Mouse (Mus musculus): ENCODE measurements at regions not wholly inside any gene's neighbourhood (a gene's known extent, or its start where the extent isn't known, plus 50 kb on each side); places are given as distances from the start of the nearest gene placed in this dataset.

DNA sequence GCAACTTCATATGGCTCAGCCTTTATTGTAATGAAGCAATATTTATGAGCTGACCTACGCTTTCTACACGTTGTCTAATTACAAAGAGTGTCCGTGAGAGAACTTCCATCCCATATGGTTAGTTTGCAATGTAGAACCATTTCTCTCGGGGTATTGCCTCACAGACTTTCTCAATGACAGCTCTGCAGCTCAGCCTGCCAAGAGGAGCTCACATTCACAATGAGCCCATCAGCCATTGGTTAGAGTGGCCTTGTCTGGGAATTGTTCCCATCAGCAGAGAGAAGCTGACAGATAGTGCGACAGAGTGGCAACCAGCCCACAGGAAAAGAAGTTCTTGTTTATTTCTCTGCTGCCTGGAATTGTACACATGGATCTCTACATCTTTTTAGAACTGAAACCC is 409.7 kb downstream of the Zfp704 start:
- DNase-seq, result peak; percentile 26

DNA sequence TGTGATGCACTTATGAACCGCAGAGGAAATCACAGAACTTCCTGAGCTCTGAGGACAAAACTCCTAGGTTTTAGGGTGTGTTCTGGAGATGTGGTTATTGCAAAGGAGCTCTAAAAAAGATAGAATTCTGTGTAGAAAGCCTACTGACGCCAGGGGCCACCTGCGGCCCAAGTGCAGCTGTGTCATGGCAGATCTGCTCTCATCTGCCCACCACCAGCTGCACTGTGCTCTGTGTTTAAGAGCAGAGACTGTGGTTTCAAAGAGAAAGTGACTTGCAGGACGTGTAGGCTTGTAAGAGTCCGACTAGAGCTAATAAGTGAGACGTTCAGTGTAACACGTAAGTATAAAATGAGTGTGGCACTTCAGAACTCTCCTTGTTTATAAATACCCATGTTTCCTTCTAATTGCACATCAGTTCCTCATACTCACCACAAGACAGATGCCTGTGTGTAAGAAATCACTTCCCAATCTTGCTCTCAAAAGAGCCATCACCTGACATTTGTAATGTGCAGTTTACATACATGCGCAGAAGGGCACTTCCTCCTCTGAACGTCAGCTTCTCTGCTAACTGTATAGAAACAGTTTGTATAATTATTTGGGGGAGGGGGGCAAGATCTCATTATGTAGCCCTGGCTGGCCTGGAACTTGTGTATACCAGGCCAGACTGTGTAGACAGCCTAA is 411.1 kb downstream of the Zfp704 start:
- DNase-seq, result no peak

DNA sequence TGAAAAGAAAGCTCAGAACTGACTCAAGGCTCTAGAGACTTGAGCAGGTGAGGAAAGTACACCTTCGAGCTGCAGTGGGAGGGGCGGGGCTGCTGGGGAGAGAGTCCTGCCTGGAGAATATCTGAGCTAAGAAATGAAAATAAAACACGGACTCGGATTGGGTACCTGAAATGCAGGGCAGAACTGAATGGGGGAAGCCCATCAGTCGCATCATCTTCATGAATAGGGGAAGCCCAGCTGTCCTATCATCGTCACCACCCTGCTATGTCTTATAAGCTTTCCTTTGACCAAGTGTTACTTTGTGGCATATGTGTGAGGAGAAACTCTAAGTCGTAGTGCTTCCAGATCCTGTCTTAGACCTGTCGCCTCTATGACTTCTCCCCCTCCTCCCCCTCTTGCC is 414.1 kb downstream of the Zfp704 start:
- no peak for DNase-seq

DNA sequence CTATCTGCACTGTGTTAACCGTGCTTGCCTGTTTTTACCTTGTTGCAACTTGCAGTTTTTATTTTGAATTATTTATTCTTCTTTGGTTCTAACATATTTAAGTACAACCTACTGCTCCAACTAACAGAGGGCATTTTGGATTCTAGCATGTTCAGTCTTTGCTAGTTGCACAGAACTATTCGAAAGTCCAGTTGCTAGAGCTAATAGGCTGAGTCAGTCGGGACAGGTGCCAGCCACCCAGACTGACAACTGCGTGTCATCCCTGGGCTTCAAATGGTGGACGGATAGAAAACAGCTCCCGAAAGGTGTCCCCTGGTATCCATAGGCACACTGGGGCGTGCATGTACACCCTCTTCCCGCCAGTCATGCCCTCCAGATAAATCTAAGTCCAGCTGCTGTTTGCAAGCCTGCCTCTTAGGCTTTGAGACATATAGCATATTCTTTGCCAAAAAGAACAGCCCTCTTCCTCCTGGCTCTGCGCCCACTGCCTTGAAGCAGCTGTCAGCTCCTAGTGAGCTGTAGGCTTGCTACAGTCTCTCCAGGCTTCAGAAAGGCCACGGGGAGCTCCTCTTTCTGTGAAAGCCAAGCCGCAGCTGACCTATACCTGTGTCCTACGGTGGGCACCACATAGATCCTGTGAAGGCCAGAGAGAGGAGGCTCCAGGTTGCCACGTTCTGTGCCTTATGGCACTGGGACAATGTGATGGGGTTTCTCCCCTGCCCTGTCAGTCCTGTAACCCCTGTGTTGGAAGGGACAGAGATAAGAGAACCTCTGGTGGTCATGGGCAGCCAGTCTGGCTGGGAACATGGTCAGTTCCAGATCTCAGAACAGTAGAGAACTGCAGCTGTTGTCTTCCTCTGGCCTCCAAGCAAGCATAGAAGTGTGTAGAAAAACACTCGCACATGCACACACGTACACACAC is 420.3 kb downstream of the Zfp704 start:
- DNase-seq, result peak; percentile 61

DNA sequence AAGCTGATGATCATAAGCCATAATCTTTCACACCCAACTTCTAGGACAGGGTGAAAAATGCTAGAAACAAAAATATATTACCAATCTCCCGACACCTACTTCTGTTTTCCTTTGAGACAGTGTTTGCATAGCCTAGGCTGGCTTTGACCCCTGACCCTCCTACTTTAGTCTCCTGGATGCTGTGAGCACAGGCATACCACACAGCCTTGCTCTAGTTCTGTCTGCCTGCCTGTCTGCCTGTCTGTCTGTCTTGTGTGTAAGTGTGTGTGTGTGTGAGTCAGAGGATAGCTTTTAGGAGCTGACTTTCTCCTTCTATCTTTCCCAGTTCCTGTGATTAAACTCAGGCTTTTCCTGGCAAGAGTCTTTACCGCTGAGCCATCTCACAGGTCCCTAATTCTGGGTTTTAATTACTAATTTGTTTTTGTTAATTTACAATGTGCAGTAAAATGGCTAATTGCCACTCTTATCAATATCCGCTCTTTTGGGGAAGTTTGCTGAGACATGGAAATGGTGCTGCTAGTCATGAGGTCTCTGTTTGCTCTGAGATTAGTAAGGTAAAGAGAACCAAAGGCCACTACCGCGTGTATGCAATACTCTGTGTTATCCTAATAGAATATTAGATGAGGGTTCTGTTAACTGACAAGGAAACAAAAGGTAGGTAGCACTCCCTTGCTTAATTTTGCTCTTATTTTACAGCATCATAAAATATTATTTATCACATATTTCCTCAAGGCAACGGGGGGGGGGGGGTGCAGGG is 423.3 kb downstream of the Zfp704 start:
- no peak for DNase-seq

DNA sequence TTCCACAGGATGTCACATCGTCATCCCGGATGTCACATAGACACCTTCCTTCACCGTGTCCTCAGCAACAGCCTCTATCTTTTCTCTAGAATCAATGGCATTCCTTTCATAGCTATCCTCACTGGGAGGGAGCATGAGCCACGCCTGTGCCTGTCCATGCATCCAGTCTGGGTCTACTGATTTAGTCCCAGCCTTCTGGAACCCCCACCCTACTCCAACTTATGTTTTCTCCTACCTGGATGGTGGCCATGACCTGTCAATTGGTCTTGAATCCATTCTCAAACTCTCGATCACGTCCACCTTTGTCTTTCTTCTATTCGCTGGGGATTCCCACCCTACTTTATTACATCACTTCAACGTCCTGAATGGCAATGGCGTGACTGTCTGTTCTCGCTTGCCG is 428.3 kb downstream of the Zfp704 start:
- no peak for DNase-seq

DNA sequence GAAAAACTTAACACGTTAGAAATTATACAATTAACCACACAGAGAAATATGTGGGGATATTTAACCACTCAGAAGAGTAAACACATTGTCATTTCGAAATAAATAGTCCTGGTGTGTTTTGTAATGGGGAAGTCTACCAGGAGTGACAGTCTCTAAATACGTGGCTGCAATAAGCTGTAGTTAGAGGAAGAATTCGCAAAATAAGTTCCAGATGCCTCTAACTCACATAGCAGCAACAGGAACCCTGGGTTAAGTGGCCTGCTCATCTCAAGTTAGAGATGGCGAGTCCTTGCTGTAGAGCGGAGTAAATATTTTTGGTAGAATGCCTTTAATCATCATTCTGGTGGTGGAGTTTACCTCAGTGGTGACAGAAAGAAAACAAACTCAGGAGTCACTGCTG is 430.2 kb downstream of the Zfp704 start:
- no peak for DNase-seq

DNA sequence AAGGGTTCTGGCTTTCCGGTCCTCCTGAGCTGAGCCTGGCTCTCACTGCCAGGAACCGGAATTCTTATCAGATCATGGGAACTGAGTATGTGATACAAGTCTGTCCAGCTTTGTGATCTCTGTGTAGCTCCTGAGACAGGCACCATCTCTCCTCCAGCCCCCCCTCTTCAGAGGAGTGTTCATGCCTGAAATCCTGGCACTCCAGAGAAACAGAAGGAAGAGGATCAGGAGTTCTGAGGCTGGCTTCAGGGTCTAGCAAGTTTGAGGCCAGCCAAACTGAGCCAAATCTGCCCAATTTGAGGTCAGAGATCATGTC is 435.4 kb downstream of the Zfp704 start:
- DNase-seq, result no peak

DNA sequence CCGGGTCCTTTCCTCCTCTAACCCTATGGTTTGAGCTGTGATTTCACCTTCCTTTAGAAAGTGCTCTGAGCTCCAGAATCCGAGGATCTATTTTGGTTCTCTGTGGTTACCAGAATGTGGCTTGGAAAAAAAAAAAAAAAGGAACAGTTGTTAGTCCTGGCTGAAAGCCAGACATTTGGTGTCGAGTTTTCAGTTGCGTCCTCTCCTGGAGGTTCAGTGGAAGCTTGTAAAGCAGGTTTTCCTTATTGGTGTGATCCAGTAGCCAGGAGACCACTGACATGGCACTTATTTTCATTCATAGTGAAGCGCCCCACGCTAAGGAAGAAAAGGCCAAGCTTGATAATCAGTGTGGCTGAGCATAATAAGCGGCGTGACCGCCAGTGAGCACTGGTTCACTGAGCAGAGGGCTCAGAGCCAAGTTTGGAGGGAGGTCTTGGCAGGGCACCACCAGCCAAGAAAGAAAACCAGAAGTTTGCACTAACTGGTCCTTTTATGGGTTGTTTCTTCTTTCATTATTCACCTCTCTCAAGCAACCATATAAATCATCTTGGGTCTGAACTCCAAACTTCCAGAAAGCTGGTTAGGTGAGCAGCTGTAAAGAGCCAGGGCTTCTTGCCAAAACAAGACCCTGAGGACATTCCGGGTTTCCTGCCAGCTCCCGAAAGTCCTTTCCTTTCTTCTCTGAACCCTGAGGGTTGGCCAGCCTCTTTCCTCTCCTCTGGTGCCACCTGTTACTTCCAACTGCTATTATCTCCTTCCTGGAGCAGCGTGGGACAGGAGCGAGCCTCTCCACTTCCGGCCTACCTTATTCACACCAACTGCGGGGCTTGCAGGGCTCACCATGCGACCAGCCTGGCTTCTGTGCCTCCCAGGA is 436.0 kb downstream of the Zfp704 start:
- peak; percentile 92 for DNase-seq

DNA sequence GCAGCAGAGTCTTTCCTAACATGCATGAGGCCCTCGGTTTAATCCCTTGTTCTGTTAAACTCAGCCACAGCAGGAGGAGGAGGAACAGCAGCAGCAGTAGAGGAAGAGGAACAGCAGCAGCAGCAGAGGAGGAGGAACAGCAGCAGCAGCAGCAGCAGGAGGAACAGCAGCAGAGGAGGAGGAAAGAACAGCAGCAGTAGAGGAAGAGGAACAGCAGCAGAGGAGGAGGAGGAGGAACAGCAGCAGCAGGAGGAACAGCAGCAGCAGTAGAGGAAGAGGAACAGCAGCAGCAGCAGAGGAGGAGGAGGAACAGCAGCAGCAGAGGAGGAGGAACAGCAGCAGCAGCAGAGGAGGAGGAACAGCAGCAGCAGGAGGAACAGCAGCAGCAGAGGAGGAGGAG is 437.9 kb downstream of the Zfp704 start:
- DNase-seq, result no peak

DNA sequence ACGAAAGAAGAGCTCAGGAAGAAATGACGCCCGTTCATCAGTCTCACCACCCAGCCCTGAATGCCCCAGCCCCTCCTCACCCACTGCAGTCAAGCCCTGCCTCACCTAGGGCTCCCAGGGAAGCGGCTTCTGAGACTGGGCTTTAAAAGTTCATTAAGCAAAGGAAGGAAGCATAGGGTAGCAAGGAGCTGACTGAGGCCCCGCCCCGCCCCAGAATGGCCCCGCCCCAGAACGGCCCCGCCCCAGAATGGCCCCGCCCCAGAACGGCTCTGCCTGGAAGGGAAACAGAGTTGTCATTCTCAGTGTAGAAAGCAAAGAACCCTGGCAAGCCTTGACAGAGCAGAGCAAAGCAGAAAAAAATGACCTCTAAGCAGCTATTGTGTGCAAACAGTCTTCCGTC is 440.9 kb downstream of the Zfp704 start:
- DNase-seq, result no peak

DNA sequence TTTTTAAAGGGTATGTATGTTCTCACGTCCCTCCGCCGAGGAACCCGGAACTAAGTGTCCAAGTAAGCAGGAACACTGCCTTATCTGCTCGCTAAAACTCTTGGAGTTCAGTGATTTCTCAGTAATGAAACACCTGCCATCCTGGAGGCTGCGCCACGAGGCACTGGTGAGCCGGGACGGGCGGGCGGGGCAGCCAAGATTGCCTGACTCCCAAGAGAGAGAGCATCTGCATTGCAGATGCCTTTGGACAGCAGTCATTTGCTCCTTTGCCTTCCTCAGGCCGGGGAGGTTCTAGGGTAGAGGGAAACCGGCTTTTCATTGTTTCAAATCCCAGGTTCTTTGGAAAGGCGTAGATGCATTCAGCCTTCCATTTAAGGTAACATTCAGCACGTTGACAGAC is 450.8 kb downstream of the Zfp704 start:
- DNase-seq, result no peak

DNA sequence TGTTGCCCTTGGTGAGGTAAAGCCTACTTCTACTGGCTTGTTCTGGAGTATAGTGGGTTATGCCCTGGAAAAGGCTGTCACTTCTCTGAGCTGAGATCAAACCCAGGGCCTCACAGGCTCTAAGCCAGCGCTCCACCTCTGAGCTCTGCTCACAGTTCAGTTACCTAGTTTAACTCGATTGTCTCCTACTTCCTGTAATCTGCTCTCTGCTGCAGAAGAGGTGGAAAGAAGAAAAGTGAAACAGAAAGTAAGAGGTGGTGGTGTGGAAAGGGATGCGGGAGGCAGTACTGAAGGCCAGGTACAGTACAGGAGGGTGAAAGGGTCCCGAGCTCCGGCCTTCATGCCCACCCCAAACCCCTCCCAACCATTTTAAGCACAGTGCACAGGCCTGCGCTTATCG is 455.7 kb downstream of the Zfp704 start:
- DNase-seq, result no peak

DNA sequence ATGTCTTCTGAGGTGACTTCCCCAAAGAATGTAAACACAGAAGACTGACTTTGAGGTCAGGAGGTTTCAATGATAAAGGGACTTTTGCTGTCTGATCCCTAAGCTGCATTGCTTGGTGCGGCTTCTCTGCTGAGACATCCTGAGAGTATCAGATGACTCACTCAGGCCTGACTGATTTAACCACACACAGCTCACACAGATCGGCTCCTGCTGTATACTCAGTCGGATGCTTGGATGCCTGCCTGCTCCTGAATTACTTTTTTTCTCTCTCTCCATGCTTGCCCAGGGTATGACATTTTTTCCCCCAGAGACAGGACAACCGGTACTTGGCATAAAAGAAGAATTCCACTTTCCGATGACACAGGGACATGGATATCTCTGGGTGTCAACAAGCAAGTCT is 456.2 kb downstream of the Zfp704 start:
- no peak for DNase-seq

DNA sequence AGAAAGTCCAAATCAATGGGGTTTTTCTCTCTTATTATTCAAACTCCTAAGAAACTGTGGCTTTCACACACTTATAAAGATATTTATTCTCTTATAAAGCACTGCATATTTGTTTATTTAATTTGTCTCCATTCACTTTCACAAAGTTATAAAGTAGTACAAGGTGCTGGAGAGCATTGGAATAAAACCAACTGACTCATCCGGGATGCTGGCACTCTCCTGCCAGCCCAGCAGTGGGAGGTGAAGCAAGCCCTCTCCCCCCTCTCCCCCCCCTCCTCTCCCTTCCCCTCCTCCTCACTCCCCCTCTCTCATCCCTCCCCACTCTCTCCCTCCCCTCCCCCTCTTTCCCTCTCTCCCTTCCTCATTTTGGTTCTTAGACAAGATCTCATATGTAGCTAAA is 457.6 kb downstream of the Zfp704 start:
- DNase-seq, result no peak

DNA sequence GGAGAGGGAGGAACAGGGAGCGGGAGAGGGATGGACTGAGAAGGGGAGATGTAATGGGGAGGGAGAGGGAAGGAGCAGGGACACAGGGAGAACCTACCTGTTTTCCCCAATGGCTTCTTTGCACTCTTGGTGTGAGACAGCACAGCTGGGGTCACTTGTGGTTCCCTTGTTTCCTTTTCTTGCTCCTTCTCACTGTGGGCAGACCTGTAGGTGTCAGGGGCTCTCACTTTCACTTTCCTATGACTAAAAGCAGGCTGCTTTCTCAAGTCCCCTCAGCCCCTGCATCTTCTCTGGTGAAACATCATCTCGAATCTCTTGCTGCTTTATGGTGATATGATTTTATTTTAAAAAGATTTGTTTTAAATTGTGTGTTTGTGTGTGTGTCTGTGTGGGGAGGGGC is 458.3 kb downstream of the Zfp704 start:
- no peak for DNase-seq

DNA sequence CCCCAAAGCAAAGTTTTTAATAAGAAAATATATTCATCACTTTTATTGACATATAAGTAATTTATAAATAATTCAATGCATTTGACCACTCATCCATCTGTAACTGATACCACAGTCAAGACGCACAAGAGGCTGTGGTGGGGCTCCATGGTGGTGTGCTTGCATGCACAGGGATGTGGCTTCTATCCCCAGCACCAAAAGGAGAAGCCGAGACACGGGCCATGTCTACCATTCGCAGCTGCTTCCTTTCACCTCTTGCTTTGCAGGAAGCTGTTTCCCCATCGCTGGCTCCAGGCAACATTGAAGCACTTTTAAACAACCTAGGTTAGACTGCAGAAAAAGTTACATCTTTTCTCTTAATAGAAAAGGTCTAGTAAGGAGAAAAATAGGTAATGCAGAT is 461.3 kb downstream of the Zfp704 start:
- DNase-seq, result no peak

DNA sequence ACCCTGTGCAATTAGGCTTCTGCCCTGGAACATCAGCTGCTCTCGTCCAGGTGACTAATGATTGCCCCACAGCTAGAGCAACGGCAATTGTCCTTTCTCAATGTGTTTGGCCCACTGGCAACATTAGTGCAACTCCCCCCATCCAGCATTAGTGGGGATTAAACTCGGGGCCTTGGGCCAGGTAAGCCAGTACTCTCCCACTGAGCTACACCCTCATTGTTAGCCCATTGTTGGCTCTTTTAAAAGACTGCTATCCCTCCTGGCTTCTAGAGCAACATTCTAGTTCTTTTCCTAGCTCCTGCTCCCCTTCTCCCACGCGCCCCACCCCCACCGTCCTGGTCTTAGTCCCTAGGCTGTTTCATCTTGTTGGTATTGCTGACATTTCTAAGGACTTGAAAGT is 463.4 kb downstream of the Zfp704 start:
- DNase-seq, result no peak

DNA sequence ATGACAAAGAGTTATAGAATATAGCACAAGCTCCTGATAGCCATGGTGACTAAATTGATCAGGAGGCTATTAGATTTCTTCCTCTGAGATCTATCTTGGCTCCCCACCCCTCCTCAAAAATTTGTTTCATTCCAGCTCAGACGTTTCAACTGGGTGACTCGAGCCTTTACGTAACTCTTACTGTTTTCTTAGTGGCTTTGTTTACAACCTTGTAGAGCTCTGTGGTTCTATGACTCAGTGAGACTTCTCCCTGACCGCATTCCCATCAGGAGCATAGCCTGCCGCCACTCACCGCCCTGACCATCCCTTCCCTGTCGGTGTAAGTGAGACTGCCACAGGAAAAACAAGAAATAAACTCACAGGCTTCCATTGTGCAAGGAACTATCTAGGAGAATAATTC is 464.3 kb downstream of the Zfp704 start:
- DNase-seq, result no peak

DNA sequence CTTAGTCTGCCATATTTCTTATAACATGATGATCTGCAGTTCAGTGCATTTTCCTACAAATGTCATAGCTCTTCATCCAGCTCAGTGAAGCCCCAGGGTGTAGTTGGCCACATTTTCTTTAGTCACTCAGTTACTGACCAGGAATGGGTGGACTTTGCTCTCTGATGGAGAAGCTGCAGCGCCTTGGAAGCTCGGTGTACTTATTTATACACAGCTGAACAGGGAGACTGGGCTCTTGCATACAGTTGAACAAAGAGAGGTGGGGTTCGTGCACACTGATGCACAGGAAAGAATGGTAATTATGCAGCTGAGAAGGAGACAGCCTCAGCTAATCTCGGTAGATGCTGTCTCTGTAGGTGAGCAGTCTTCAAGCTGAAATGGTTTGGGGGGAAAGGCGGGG is 468.0 kb downstream of the Zfp704 start:
- peak; percentile 12 for DNase-seq

DNA sequence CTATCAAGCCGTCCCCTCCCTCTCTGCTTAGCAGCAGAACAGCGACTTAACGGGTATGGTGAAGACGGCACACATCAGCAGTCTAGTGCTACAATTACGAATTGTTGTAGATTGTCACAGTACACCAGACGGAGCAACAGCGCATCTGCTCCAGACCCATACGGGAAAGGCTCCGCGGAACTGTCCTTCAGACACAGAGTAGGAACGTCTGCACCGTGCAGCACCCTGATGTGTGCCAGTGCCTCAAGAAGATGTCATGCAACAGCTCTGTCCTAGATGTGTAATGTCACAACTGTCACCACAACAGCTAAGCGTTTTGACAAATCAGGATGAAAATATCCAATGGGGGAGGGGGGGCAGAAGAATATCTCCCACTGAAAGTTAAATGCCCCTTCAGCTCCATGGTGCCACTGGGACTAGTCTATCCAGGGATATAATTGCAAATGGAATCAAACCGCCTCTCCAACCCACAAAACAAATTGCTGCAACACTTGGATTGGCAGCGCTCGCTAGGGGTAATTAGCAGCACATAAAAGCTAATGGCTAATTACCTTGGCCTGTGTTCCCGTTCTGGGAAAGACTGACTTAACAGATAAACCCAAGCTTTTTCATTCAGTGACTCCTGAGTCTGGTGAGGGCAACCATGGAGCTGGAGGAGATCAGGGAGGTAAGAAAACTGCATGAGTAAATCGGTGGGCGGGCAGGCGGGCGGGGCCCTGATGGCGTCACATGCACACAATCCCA is 472.6 kb downstream of the Zfp704 start:
- no peak for DNase-seq

DNA sequence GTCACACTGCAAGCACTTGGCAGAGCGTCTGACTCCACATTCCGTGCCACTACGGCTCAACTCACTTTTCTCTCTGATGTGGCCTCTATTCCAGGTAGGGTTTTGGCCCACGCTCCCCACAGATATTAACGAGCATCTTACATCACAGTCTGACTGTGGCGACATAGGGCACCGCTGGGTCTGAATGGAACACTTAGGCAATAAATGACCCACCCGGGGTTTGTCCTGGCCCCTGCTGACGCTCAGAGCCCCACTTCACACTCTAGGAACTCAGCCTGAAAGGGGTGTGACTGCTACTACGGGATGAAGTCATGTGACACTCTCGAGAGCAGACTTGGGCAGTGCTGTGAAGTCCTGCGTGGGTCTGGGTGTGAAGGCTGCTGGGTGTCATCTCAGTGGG is 475.9 kb downstream of the Zfp704 start:
- no peak for DNase-seq

Measured in kidney, postnatal 14 days (tissue).